Mouse (Mus musculus): ENCODE measurements around the gene Abl1. TPM values are rescaled to one million over a fixed set of nuclear protein-coding genes. Genes with fewer than 3 reads are reported as not detected.

The Abl1 gene
- polyA plus RNA-seq, 1 experiment from 2014 or later, result 6.2 TPM

GRCm38 (mm10) chr2:31767104-31767503 is 78.9 kb downstream of the Abl1 start:
- H3K4me3 ChIP-seq (replicated peaks), result no peak overlapping the region

GRCm38 (mm10) chr2:31767815-31768214 is 79.6 kb downstream of the Abl1 start:
- no peaks in the 10 kb centered on the region for H3K36me3 ChIP-seq
- DNase-seq (no peak), ATAC-seq (ENCODE audit: low read depth) (no peak)
- H3K4me2 ChIP-seq, result no peak overlapping the region
- no peaks in the 10 kb centered on the region for H3K9me3 ChIP-seq (replicated peaks)
- H3K27ac ChIP-seq, result no peak overlapping the region
- no peak overlapping the region for H3K9ac ChIP-seq
- H3K4me1 ChIP-seq (replicated peaks), result peaks cover 79% of the 10 kb centered on the region
- no peak overlapping the region for H3K4me3 ChIP-seq (replicated peaks)
- WGBS (ENCODE audit: insufficient replicate concordance), result 65% methylated on average over 4 of the region's 4 CpGs
- H3K27me3 ChIP-seq, result no peaks in the 10 kb centered on the region

More at GRCm38 (mm10) chr2:31767104-31767503, 78.9 kb downstream of the Abl1 start:
- peak; percentile 51; the same call in 1 of the 2 replicates for ATAC-seq (ENCODE audit: low read depth)
- Histone ChIP-seq H3K36me3 (no peaks in the 10 kb centered on the region), H3K4me2 (no peak overlapping the region), H3K4me1 (replicated peaks) (peaks cover 84% of the 10 kb centered on the region), H3K9ac (no peak overlapping the region), H3K9me3 (replicated peaks) (no peaks in the 10 kb centered on the region), H3K27ac (no peak overlapping the region), H3K27me3 (no peaks in the 10 kb centered on the region)
- 87% methylated on average over 6 of the region's 6 CpGs for WGBS (ENCODE audit: insufficient replicate concordance)
- DNase-seq, result no peak

GRCm38 (mm10) chr2:31769115-31769514 is 80.9 kb downstream of the Abl1 start:
- Histone ChIP-seq H3K4me2 (peak overlapping the region; percentile 35), H3K4me3 (replicated peaks) (no peak overlapping the region), H3K9me3 (replicated peaks) (no peaks in the 10 kb centered on the region), H3K4me1 (replicated peaks) (peaks cover 68% of the 10 kb centered on the region), H3K27me3 (no peaks in the 10 kb centered on the region), H3K36me3 (no peaks in the 10 kb centered on the region), H3K9ac (0 out of 2 replicates have a peak overlapping the region, but pooled peaks have one; percentile 26), H3K27ac (peak overlapping the region; percentile 59)
- 36% methylated on average over 4 of the region's 4 CpGs for WGBS (ENCODE audit: insufficient replicate concordance)
- no peak for DNase-seq
- ATAC-seq (ENCODE audit: low read depth), result no peak

- ATAC-seq (ENCODE audit: low read depth) (no peak), DNase-seq (no peak)
- 35% methylated on average over 6 of the region's 6 CpGs for WGBS (ENCODE audit: insufficient replicate concordance)
- no peak overlapping the region for H3K9ac ChIP-seq
- H3K27me3 ChIP-seq, result no peaks in the 10 kb centered on the region
- H3K4me2 ChIP-seq, result peak overlapping the region; percentile 35; the same call in 1 of the 2 replicates
- H3K9me3 ChIP-seq (replicated peaks), result no peaks in the 10 kb centered on the region
- H3K4me1 ChIP-seq (replicated peaks), result peaks cover 68% of the 10 kb centered on the region
- no peaks in the 10 kb centered on the region for H3K36me3 ChIP-seq
- H3K4me3 ChIP-seq (replicated peaks), result no peak overlapping the region
- peak overlapping the region; percentile 59 for H3K27ac ChIP-seq
Measured at GRCm38 (mm10) chr2:31769631-31770111, 81.5 kb downstream of the Abl1 start.

DNA sequence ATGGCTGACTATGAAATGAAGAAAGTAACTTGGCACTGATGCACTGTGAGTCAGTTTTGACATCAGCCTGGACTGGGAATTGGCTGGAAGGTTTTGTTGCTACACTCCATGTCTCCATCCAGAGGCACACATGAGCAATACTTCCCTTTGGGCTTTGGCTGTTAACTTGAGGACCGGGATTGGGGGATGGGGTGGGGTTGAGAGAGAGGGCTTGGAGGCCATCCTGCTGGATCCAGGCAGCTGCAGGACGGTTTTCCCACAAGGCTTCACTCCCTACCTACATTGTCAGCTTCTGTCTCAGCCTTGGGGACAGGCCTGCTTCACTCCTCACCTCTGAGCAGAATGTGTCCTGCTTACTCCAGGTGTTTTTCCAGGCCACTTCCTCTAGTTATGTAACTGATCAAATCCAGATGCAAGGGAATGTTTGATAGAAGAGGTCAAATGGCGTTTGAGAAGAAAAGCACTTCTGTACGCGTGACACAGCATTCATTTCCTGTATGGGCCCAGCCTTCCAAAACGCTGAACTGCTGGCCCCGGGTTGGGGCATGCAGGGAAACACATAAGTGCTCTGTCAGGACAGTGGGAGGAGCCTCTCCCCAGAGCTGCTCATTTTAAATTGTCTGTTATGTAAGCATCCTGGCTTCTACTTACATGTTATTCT is 82.7 kb downstream of the Abl1 start:
- no peaks in the 10 kb centered on the region for H3K9me3 ChIP-seq (replicated peaks)
- 0 out of 2 replicates have a peak, but pooled peaks have one; percentile 47 for ATAC-seq (ENCODE audit: low read depth)
- no peaks in the 10 kb centered on the region for H3K36me3 ChIP-seq
- 12% methylated on average over 7 of the region's 7 CpGs for WGBS (ENCODE audit: insufficient replicate concordance)
- DNase-seq, result no peak
- peaks cover 59% of the 10 kb centered on the region for H3K4me1 ChIP-seq (replicated peaks)
- no peaks in the 10 kb centered on the region for H3K27me3 ChIP-seq
- no peak overlapping the region for H3K9ac ChIP-seq
- 0 out of 2 replicates have a peak overlapping the region, but pooled peaks have one; percentile 21 for H3K4me2 ChIP-seq
- no peak overlapping the region for H3K4me3 ChIP-seq (replicated peaks)
- H3K27ac ChIP-seq, result peak overlapping the region; percentile 59

- no peaks in the 10 kb centered on the region for H3K27me3 ChIP-seq
- peaks cover 8% of the 10 kb centered on the region for H3K4me1 ChIP-seq (replicated peaks)
- WGBS (ENCODE audit: insufficient replicate concordance), result 83% methylated on average over 3 of the region's 3 CpGs
- peaks cover 44% of the 10 kb centered on the region for H3K36me3 ChIP-seq
- no peak overlapping the region for H3K9ac ChIP-seq
- H3K4me3 ChIP-seq (replicated peaks), result no peak overlapping the region
- H3K4me2 ChIP-seq, result no peak overlapping the region
- H3K27ac ChIP-seq, result no peak overlapping the region
- ATAC-seq (ENCODE audit: low read depth) (no peak), DNase-seq (no peak)
- H3K9me3 ChIP-seq (replicated peaks), result no peaks in the 10 kb centered on the region
Measured at GRCm38 (mm10) chr2:31776479-31776878, 88.3 kb downstream of the Abl1 start.

- Histone ChIP-seq H3K9ac (no peak overlapping the region), H3K27me3 (no peaks in the 10 kb centered on the region), H3K4me2 (no peak overlapping the region), H3K9me3 (replicated peaks) (no peaks in the 10 kb centered on the region), H3K4me1 (replicated peaks) (no peaks in the 10 kb centered on the region), H3K4me3 (replicated peaks) (no peak overlapping the region), H3K36me3 (peaks cover 66% of the 10 kb centered on the region), H3K27ac (no peak overlapping the region)
- 73% methylated on average over 2 of the region's 2 CpGs for WGBS (ENCODE audit: insufficient replicate concordance)
- ATAC-seq (ENCODE audit: low read depth) (no peak), DNase-seq (no peak)
Measured at GRCm38 (mm10) chr2:31779258-31779657, 91.1 kb downstream of the Abl1 start.

- 77% methylated on average over 8 of the region's 8 CpGs for WGBS (ENCODE audit: insufficient replicate concordance)
- Histone ChIP-seq H3K27me3 (no peaks in the 10 kb centered on the region), H3K4me1 (replicated peaks) (no peaks in the 10 kb centered on the region), H3K36me3 (peaks cover 89% of the 10 kb centered on the region), H3K4me3 (replicated peaks) (no peak overlapping the region), H3K4me2 (no peak overlapping the region), H3K9ac (no peak overlapping the region), H3K27ac (no peak overlapping the region), H3K9me3 (replicated peaks) (no peaks in the 10 kb centered on the region)
- DNase-seq (no peak), ATAC-seq (ENCODE audit: low read depth) (no peak)
Measured at GRCm38 (mm10) chr2:31782958-31783602, 94.9 kb downstream of the Abl1 start.

DNA sequence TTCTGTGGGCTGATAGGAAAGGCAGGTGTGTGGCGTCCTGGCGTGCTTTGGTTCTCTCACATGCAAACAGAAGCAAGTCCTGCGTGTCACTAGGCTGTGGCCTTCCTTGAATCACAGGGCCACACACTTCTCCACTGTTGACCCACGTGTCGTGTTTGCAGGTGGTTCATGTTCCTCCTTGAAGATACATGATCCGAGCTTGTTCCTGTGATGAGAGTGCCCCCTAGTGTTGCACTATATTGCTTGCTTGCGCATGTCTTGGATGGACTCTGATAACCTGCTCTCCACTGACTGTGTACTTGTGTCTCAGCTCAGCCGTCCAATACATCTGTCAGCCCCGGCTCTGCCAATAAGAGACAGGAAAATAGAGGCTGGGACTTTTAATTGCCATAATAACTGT is 96.9 kb downstream of the Abl1 start:
- Histone ChIP-seq H3K4me3 (replicated peaks) (no peak overlapping the region), H3K9me3 (replicated peaks) (no peaks in the 10 kb centered on the region), H3K27me3 (no peaks in the 10 kb centered on the region), H3K9ac (no peak overlapping the region), H3K4me1 (replicated peaks) (no peaks in the 10 kb centered on the region), H3K36me3 (peaks cover 84% of the 10 kb centered on the region), H3K27ac (no peak overlapping the region), H3K4me2 (no peak overlapping the region)
- ATAC-seq (ENCODE audit: low read depth), result peak; percentile 47; the same call in 1 of the 2 replicates
- DNase-seq, result peak; percentile 46
- 36% methylated on average over 9 of the region's 9 CpGs for WGBS (ENCODE audit: insufficient replicate concordance)

GRCm38 (mm10) chr2:31787029-31787428 is 98.9 kb downstream of the Abl1 start:
- H3K4me2 ChIP-seq, result no peak overlapping the region
- H3K4me1 ChIP-seq (replicated peaks), result no peaks in the 10 kb centered on the region
- 25% methylated on average over 7 of the region's 7 CpGs for WGBS (ENCODE audit: insufficient replicate concordance)
- no peak overlapping the region for H3K4me3 ChIP-seq (replicated peaks)
- no peaks in the 10 kb centered on the region for H3K9me3 ChIP-seq (replicated peaks)
- ATAC-seq (ENCODE audit: low read depth), result no peak
- no peak overlapping the region for H3K9ac ChIP-seq
- peaks cover 87% of the 10 kb centered on the region for H3K36me3 ChIP-seq
- H3K27me3 ChIP-seq, result no peaks in the 10 kb centered on the region
- H3K27ac ChIP-seq, result no peak overlapping the region
- DNase-seq, result peak; percentile 49

GRCm38 (mm10) chr2:31788227-31788626 is 100.1 kb downstream of the Abl1 start:
- no peak for DNase-seq
- no peak for ATAC-seq (ENCODE audit: low read depth)
- Histone ChIP-seq H3K27ac (no peak overlapping the region), H3K4me3 (replicated peaks) (no peak overlapping the region), H3K4me1 (replicated peaks) (no peaks in the 10 kb centered on the region), H3K27me3 (no peaks in the 10 kb centered on the region), H3K4me2 (no peak overlapping the region), H3K9ac (no peak overlapping the region), H3K36me3 (peaks cover 90% of the 10 kb centered on the region), H3K9me3 (replicated peaks) (no peaks in the 10 kb centered on the region)
- WGBS (ENCODE audit: insufficient replicate concordance), result 79% methylated on average over 3 of the region's 3 CpGs
